ENCODE assay signal across 12 mouse cellular contexts in the genomic region with DNA sequence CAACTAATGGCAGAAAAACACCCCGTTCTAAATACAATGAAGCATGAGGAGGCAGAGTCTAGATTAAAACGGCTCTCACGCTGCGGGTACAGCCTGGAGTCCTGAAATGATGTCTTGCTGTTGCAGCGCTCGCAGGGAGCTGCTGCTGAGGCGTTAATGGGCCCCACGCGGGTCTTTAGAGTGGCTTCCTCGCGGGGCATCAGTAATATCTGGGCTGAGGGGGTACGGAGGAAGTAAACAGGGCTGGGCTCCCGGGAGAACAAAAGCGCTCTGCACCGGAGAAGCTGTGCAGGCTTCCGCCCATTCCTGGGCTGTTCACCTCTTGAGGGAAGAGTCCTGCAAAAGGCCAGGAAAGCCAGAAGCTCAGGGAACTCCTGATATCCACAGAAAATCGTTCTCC.
A peak's percentile ranks its signal among the peaks of the same experiment; 100 is the strongest.
DNase-seq lines count a peak whose midpoint lies in the region; ATAC-seq lines count a peak whose summit lies in the region.
"Had no signal": no experiment of that assay in that cellular context is flagged by ENCODE, and none has a peak within 500 bp of the region (broad histone marks: within the 10 kb centered on the region; RNA-seq: fewer than 3 reads in every experiment).

No protein-coding gene starts in this region.

- H3K36me3 ChIP-seq in forebrain, embryonic 14.5 days (ENCODE audit: control insufficient read depth, insufficient read depth, low read length), result no peaks in the 10 kb centered on the region
- no peaks in the 10 kb centered on the region for H3K36me3 ChIP-seq in forebrain, embryonic 16.5 days (ENCODE audit: control insufficient read depth, insufficient read depth)
- H3K36me3 ChIP-seq in embryonic facial prominence, embryonic 10.5 days (replicated peaks), result no peaks in the 10 kb centered on the region
- H3K36me3 ChIP-seq in limb, embryonic 15.5 days, result no peaks in the 10 kb centered on the region

- no peaks in the 10 kb centered on the region for H3K27me3 ChIP-seq in forebrain, embryonic 14.5 days (replicated peaks; ENCODE audit: control insufficient read depth, insufficient read depth, low read length)
- H3K27me3 ChIP-seq in forebrain, embryonic 16.5 days (replicated peaks; ENCODE audit: control insufficient read depth, insufficient read depth, low read length), result no peaks in the 10 kb centered on the region
- no peaks in the 10 kb centered on the region for H3K27me3 ChIP-seq in embryonic facial prominence, embryonic 10.5 days (replicated peaks; ENCODE audit: low read depth, poor library complexity, severe bottlenecking)
- H3K27me3 ChIP-seq in limb, embryonic 15.5 days, result no peaks in the 10 kb centered on the region

- no peak overlapping the region for H3K4me3 ChIP-seq in forebrain, embryonic 14.5 days (ENCODE audit: low read depth, low read length)
- H3K4me3 ChIP-seq in forebrain, embryonic 16.5 days (replicated peaks; ENCODE audit: low read length), result no peak overlapping the region
- H3K4me3 ChIP-seq in embryonic facial prominence, embryonic 10.5 days, result no peak overlapping the region
- no peak overlapping the region for H3K4me3 ChIP-seq in limb, embryonic 15.5 days
- H3K4me3 ChIP-seq: myocyte had no signal

- no peak for ATAC-seq in forebrain, embryonic 14.5 days
- ATAC-seq in forebrain, embryonic 16.5 days, result no peak
- no peak for ATAC-seq in limb, embryonic 15.5 days (ENCODE audit: insufficient number of reproducible peaks, low FRiP score, low TSS enrichment, low read depth)
- no peak for ATAC-seq in erythroblast, adult 5-6 weeks (replicated peaks; ENCODE audit: low FRiP score, poor library complexity, severe bottlenecking)
- ATAC-seq: activated CD4-positive, CD25-positive, alpha-beta regulatory T cell, adult 4 months had no signal

- 65% methylated on average over 17 of the region's 17 CpGs for WGBS in forebrain, embryonic 14.5 days
- WGBS in forebrain, embryonic 16.5 days, result 50% methylated on average over 17 of the region's 17 CpGs
- WGBS in embryonic facial prominence, embryonic 10.5 days, result 66% methylated on average over 17 of the region's 17 CpGs
- WGBS in limb, embryonic 15.5 days, result 40% methylated on average over 17 of the region's 17 CpGs

- no peak overlapping the region for H3K9ac ChIP-seq in forebrain, embryonic 14.5 days (ENCODE audit: low read length)
- no peak overlapping the region for H3K9ac ChIP-seq in forebrain, embryonic 16.5 days (replicated peaks; ENCODE audit: low read depth, low read length)
- H3K9ac ChIP-seq in limb, embryonic 15.5 days, result no peak overlapping the region
- H3K9ac ChIP-seq: liver, embryonic 14.5 days had no signal

- no peak overlapping the region for H3K4me2 ChIP-seq in forebrain, embryonic 14.5 days (ENCODE audit: low read length)
- no peak overlapping the region for H3K4me2 ChIP-seq in forebrain, embryonic 16.5 days (ENCODE audit: low read length)
- H3K4me2 ChIP-seq in limb, embryonic 15.5 days, result 0 out of 2 replicates have a peak overlapping the region, but pooled peaks have one; percentile 17

- H3K4me1 ChIP-seq in forebrain, embryonic 14.5 days (ENCODE audit: control insufficient read depth, insufficient read depth, low read length), result no peaks in the 10 kb centered on the region
- H3K4me1 ChIP-seq in forebrain, embryonic 16.5 days (replicated peaks; ENCODE audit: control insufficient read depth, insufficient read depth, low read length), result no peaks in the 10 kb centered on the region
- no peaks in the 10 kb centered on the region for H3K4me1 ChIP-seq in embryonic facial prominence, embryonic 10.5 days
- H3K4me1 ChIP-seq in limb, embryonic 15.5 days, result no peaks in the 10 kb centered on the region

- H3K27ac ChIP-seq in forebrain, embryonic 14.5 days (ENCODE audit: low read depth, low read length), result no peak overlapping the region
- no peak overlapping the region for H3K27ac ChIP-seq in forebrain, embryonic 16.5 days (ENCODE audit: low read length)
- no peak overlapping the region for H3K27ac ChIP-seq in embryonic facial prominence, embryonic 10.5 days (replicated peaks)
- H3K27ac ChIP-seq in limb, embryonic 15.5 days, result no peak overlapping the region
- H3K27ac ChIP-seq: liver, embryonic 14.5 days had no signal

- intact Hi-C loops in left cerebral cortex, postnatal 4 days (cut with DNase I), result no loop called here

- DNase-seq in forebrain, embryonic 14.5 days (ENCODE audit: low spot score), result peak; percentile 4
- peak; percentile 2 for DNase-seq in left cerebral cortex, postnatal 4 days
- DNase-seq in left cerebral cortex, adult 18-20 months (ENCODE audit: low spot score in 2 of 2), result no peak
- DNase-seq in embryonic facial prominence, embryonic 10.5 days (ENCODE audit: low spot score), result peak; percentile 9
- no peak for DNase-seq in thymus, postnatal 25 days
- DNase-seq: cerebellum, postnatal 36 days had no signal

- no peaks in the 10 kb centered on the region for H3K9me3 ChIP-seq in forebrain, embryonic 14.5 days (replicated peaks; ENCODE audit: control insufficient read depth, low read length)
- no peaks in the 10 kb centered on the region for H3K9me3 ChIP-seq in forebrain, embryonic 16.5 days (ENCODE audit: control insufficient read depth, low read length)
- H3K9me3 ChIP-seq in embryonic facial prominence, embryonic 10.5 days, result no peaks in the 10 kb centered on the region
- H3K9me3 ChIP-seq in limb, embryonic 15.5 days, result no peaks in the 10 kb centered on the region

Comparison
In these comparisons a context has a peak if more than half of its experiments do, and no peak if none do; other contexts are left out.
1. DNase-seq: peak in forebrain, embryonic 14.5 days (single experiment), left cerebral cortex, postnatal 4 days (single experiment) and embryonic facial prominence, embryonic 10.5 days (single experiment); none in left cerebral cortex, adult 18-20 months (0 of 2) and thymus, postnatal 25 days (single experiment).